Mouse (Mus musculus) liver, embryonic 12.5 days (tissue): ENCODE measurements around the gene Stag1. TPM values are rescaled to one million over a fixed set of nuclear protein-coding genes. Genes with fewer than 3 reads are reported as not detected.
A peak's percentile ranks its signal among the peaks of the same experiment; 100 is the strongest.

Experiments used
- ATAC-seq: fragments of 200-750 bp; cut with Nextera tagmentation; 2 replicates; pipeline ENCODE4 v1.8.0; 2017; ENCODE audit warnings: moderate number of reproducible peaks, mild to moderate bottlenecking, moderate library complexity
- H3K27ac ChIP-seq: fragments of 300-500 bp; sonication (generic); 2 replicates; pipeline ENCODE4 v1.5.1; 2016; ENCODE audit warnings: mild to moderate bottlenecking
- H3K27me3 ChIP-seq: fragments of 300-500 bp; sonication (generic); replicated peaks from 2 replicates; pipeline ENCODE4 v1.6.1; 2016; ENCODE audit warnings: mild to moderate bottlenecking, moderate library complexity
- H3K36me3 ChIP-seq: fragments of 300-500 bp; sonication (generic); 2 replicates; pipeline ENCODE4 v1.6.1; 2016; ENCODE audit warnings: mild to moderate bottlenecking, moderate library complexity
- H3K4me1 ChIP-seq: fragments of 300-500 bp; sonication (generic); 2 replicates; pipeline ENCODE4 v1.6.1; 2016
- H3K4me2 ChIP-seq: fragments of 300-500 bp; sonication (generic); 2 replicates; pipeline ENCODE4 v1.6.1; 2016; ENCODE audit warnings: mild to moderate bottlenecking, moderate library complexity
- H3K4me3 ChIP-seq: fragments of 300-500 bp; sonication (generic); 2 replicates; pipeline ENCODE4 v1.5.1; 2016; ENCODE audit warnings: mild to moderate bottlenecking, moderate library complexity
- H3K9ac ChIP-seq: fragments of 300-500 bp; sonication (generic); 2 replicates; pipeline ENCODE4 v1.6.1; 2016; ENCODE audit warnings: mild to moderate bottlenecking, moderate library complexity
- H3K9me3 ChIP-seq: fragments of 300-500 bp; sonication (generic); replicated peaks from 2 replicates; pipeline ENCODE4 v1.6.1; 2016; ENCODE audit warnings: mild to moderate bottlenecking, moderate library complexity
- WGBS: fragments of 180-500 bp; shearing (Covaris S2); methylation state at CpG from one replicate; pipeline ENCODE4 v1.1.7; 2016; ENCODE audit not compliant: insufficient replicate concordance; 5-methylcytosine and 5-hydroxymethylcytosine counted together
- polyA plus RNA-seq: library from polyadenylated mRNA; unstranded; fragments of >200 nt; fragmentation: Nextera tagmentation; extraction: Ambion mirVana; gene quantifications from 2 replicates; pipeline ENCODE4 v1.2.1, GENCODE M21; 2016

The Stag1 gene
- polyA plus RNA-seq, 1 experiment from 2014 or later, result 30.0 TPM

DNA sequence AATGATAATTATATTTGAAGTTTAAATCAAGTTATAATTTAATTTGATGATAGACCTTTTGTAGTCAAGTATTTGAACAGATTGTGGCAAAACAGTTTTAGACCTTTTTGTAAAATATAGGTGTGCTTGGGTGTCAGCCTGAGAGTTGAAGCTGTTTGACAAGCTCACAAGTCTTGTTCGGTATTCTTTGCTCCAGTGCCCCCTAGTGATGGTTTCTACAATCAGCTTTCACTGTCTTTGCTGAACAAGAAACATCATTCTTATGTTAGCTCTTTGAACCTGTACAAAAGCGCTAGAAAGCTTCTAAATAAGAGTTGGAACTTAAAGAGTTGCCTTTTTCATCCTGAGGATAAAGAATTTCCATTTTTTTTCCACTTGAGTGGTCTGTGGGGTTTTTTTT is 319.5 kb downstream of the Stag1 start:
- Histone ChIP-seq H3K4me2 (no peak overlapping the region), H3K4me1 (no peaks in the 10 kb centered on the region), H3K9me3 (no peaks in the 10 kb centered on the region), H3K4me3 (no peak overlapping the region), H3K9ac (no peak overlapping the region), H3K27me3 (no peaks in the 10 kb centered on the region), H3K36me3 (peaks cover 3% of the 10 kb centered on the region; the same call in 1 of the 2 replicates), H3K27ac (no peak overlapping the region)
- no peak for ATAC-seq
- 52% methylated on average over 2 of the region's 2 CpGs for WGBS

DNA sequence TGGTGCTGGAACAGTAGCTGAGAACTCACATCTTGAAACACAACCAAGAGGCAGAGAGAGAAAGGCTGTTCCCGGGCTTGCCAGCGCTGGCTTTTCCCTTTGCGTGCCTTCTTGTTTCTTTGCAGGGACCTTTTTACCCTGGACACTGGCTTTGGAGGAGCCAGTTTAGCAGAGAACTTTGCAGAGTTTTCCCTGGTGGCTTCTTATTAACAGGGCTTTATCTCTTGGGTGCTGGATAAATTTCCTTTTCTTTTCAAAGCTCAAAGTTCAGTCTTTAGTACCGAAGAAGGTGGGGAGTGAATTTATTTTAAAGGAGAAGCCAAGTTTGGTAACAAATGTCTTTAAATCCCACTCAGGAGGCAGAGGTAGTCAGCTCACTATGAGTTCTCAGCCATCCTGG is 329.0 kb downstream of the Stag1 start:
- Histone ChIP-seq H3K4me2 (no peak overlapping the region), H3K4me3 (no peak overlapping the region), H3K4me1 (no peaks in the 10 kb centered on the region), H3K27me3 (no peaks in the 10 kb centered on the region), H3K9me3 (no peaks in the 10 kb centered on the region), H3K36me3 (peaks cover 38% of the 10 kb centered on the region), H3K27ac (no peak overlapping the region), H3K9ac (no peak overlapping the region)
- no peak for ATAC-seq
- 91% methylated on average over 4 of the region's 4 CpGs for WGBS

DNA sequence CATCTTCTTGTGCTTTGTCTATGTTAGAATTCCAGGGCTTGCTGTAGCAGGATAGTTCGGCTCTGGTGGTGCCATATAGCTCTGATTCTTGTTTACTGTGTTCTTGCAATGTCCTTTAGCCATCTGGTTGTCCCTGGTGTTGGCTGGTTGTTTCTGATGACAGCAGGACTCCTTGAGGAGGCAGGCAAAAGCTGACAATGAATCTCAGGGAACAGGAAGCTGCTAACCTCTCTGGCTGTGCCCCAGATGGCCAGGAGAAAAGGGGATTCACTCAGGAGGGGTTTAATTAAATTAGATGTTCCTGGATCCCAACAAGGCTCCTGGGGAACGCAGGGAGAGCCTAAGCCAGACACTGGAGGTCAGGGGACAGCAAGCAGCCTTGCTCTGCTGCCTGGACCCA is 344.4 kb downstream of the Stag1 start:
- no peak overlapping the region for H3K4me3 ChIP-seq
- ATAC-seq, result no peak
- peaks cover 8% of the 10 kb centered on the region for H3K4me1 ChIP-seq
- no peak overlapping the region for H3K4me2 ChIP-seq
- 70% methylated on average over 2 of the region's 2 CpGs for WGBS
- H3K36me3 ChIP-seq, result peaks cover 14% of the 10 kb centered on the region
- H3K9ac ChIP-seq, result no peak overlapping the region
- H3K9me3 ChIP-seq, result no peaks in the 10 kb centered on the region
- H3K27me3 ChIP-seq, result no peaks in the 10 kb centered on the region
- H3K27ac ChIP-seq, result no peak overlapping the region

DNA sequence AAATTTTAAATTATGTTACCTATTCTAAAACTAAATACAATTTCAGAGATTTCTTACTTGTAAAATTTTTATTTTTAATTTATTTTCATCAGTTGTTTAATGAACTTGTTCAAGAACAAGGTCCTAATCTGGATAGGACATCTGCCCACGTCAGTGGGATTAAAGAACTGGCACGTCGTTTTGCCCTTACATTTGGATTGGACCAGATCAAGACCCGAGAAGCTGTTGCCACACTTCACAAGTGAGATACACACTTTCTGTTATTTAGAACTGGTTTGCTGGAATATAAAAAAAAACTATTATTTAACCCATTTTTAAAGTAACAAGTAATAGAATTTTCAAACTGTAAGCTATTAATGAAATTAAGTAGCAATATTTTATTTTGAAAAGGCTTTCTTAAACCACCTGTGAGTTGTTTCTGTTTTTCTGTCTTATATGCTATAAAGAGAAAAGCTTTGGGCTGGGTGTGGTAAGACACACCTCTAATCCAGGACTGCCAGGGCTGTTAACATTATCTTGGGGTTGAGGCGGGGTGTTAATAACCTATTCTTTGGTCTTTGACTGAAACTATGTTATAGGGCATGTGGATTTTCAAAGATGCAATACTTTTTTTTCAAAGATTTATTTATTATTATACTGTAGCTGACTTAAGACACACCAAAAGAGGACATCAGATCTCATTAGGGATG is 347.2 kb downstream of the Stag1 start:
- no peaks in the 10 kb centered on the region for H3K27me3 ChIP-seq
- H3K4me3 ChIP-seq, result no peak overlapping the region
- no peak overlapping the region for H3K27ac ChIP-seq
- 0 out of 2 replicates have a peak, but pooled peaks have one; percentile 51 for ATAC-seq
- H3K36me3 ChIP-seq, result peaks cover 36% of the 10 kb centered on the region
- 73% methylated on average over 5 of the region's 5 CpGs for WGBS
- peaks cover 8% of the 10 kb centered on the region for H3K4me1 ChIP-seq
- no peak overlapping the region for H3K4me2 ChIP-seq
- H3K9ac ChIP-seq, result no peak overlapping the region
- no peaks in the 10 kb centered on the region for H3K9me3 ChIP-seq

GRCm38 (mm10) chr9:100951481-100951880 is 353.9 kb downstream of the Stag1 start:
- no peak for ATAC-seq
- Histone ChIP-seq H3K9me3 (no peaks in the 10 kb centered on the region), H3K4me1 (no peaks in the 10 kb centered on the region), H3K27me3 (no peaks in the 10 kb centered on the region), H3K4me3 (no peak overlapping the region), H3K36me3 (peaks cover 69% of the 10 kb centered on the region), H3K27ac (no peak overlapping the region), H3K4me2 (no peak overlapping the region), H3K9ac (no peak overlapping the region)
- 73% methylated on average over 4 of the region's 4 CpGs for WGBS

GRCm38 (mm10) chr9:100962903-100963427 is 365.4 kb downstream of the Stag1 start:
- Histone ChIP-seq H3K4me1 (peaks cover 25% of the 10 kb centered on the region), H3K4me2 (no peak overlapping the region), H3K27ac (0 out of 2 replicates have a peak overlapping the region, but pooled peaks have one; percentile 51), H3K27me3 (no peaks in the 10 kb centered on the region), H3K9me3 (no peaks in the 10 kb centered on the region), H3K4me3 (no peak overlapping the region), H3K9ac (no peak overlapping the region), H3K36me3 (peaks cover 11% of the 10 kb centered on the region; the same call in 1 of the 2 replicates)
- ATAC-seq, result peak; percentile 99
- WGBS, result 48% methylated on average over 5 of the region's 5 CpGs

DNA sequence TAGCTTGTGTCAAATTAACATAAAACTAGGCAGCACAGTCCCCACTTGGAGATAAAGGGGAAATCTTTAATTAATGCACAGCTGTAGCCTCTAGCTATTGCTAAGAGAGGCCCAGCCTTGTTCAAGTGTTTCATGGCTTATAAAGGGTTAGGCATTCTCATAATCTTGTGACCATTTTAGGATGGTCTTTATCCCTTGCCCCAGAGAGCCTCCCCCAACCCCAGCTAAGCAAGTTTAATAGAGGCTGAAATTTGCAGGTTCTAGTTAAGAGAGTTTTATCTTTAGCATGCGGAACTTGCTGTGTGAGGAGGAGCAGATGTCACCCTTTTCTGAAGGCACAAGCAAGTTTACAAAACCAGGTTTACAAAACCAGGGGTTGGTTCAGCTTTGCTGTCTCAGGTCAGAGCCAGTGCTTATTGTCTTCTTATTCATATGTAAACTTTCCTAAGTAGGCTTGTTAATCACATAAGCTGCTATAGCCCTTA is 365.9 kb downstream of the Stag1 start:
- H3K9ac ChIP-seq, result no peak overlapping the region
- ATAC-seq, result peak; percentile 60
- H3K27me3 ChIP-seq, result no peaks in the 10 kb centered on the region
- H3K4me1 ChIP-seq, result peaks cover 25% of the 10 kb centered on the region
- 52% methylated on average over 1 of the region's 1 CpGs for WGBS
- peak overlapping the region; percentile 55 for H3K27ac ChIP-seq
- H3K4me2 ChIP-seq, result no peak overlapping the region
- H3K36me3 ChIP-seq, result peaks cover 7% of the 10 kb centered on the region; the same call in 1 of the 2 replicates
- no peak overlapping the region for H3K4me3 ChIP-seq
- no peaks in the 10 kb centered on the region for H3K9me3 ChIP-seq

DNA sequence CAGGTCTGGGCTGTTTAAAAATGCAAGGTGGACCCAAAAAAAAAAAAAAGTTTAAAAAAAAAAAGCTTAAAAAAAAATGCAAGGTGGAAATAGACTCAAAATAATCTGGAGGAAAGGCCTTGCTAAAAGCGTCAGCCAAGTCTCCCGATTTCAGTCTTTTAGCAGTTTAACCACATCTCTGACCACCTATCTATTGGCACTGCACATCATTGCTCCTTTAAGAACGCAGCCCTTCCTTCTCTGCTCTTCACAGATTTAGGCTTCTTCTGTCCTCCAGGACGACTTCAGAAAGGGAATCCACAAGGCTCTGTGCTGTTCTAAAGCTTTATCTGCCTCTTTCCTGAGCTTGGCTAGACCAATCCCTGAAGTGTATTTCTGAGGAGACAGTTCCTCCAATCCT is 366.5 kb downstream of the Stag1 start:
- ATAC-seq, result no peak
- WGBS, result 70% methylated on average over 4 of the region's 4 CpGs
- no peak overlapping the region for H3K4me2 ChIP-seq

DNA sequence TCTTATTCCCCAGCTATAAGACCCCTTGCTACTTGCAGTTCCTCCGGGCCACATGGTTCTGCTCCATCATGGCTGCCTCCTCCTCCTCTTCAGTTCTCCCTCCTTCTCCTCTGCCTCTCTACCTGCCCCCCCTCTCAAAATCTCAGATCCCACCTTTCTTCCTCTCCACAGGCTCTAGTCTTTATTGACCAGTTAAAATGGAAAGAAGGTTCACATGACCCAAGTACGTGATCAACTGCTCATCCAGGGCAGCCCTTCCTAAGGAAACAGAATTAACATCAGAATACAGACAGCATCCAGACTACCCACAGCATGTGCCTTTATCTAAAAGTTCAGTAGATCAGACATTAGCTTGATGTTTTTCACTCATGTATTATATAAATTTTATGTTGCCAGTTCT is 371.9 kb downstream of the Stag1 start:
- Histone ChIP-seq H3K27ac (no peak overlapping the region), H3K4me1 (peaks cover 6% of the 10 kb centered on the region), H3K4me2 (no peak overlapping the region), H3K9ac (no peak overlapping the region), H3K27me3 (no peaks in the 10 kb centered on the region), H3K36me3 (no peaks in the 10 kb centered on the region), H3K4me3 (no peak overlapping the region), H3K9me3 (no peaks in the 10 kb centered on the region)
- ATAC-seq, result no peak
- 72% methylated on average over 2 of the region's 2 CpGs for WGBS

More for the DNA sequence above, 366.5 kb downstream of the Stag1 start:
- H3K4me1 ChIP-seq, result peaks cover 25% of the 10 kb centered on the region
- no peak overlapping the region for H3K9ac ChIP-seq
- no peak overlapping the region for H3K4me3 ChIP-seq
- no peaks in the 10 kb centered on the region for H3K9me3 ChIP-seq
- no peaks in the 10 kb centered on the region for H3K27me3 ChIP-seq
- H3K36me3 ChIP-seq, result peaks cover under 1% of the 10 kb centered on the region; the same call in 1 of the 2 replicates
- no peak overlapping the region for H3K27ac ChIP-seq

- H3K4me1 ChIP-seq, result no peaks in the 10 kb centered on the region
Measured at GRCm38 (mm10) chr9:100978666-100979065, 381.1 kb downstream of the Stag1 start.

DNA sequence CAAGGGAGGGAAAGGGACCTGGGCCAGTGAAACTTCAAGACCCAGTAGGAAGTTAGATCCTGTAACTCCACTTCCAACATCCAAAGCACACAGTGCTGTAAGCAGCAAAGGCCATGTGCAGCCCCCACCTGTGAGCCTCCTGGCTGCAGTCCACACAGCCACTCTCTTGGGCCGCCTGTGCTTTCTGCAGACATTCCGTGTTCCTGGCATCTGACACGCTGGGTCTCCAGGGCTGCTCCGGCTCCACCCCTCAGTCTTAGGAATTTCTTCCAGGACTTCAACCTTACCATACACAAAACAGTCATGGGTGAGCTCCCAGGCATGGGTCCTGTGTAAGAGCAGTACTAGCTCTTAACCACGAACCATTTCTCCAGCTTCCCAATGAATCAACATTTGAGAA is 381.7 kb downstream of the Stag1 start:
- no peak for ATAC-seq
- no peaks in the 10 kb centered on the region for H3K27me3 ChIP-seq
- no peaks in the 10 kb centered on the region for H3K36me3 ChIP-seq
- H3K4me2 ChIP-seq, result no peak overlapping the region
- WGBS, result 77% methylated on average over 5 of the region's 5 CpGs
- no peak overlapping the region for H3K9ac ChIP-seq
- no peak overlapping the region for H3K27ac ChIP-seq
- no peak overlapping the region for H3K4me3 ChIP-seq
- H3K9me3 ChIP-seq, result no peaks in the 10 kb centered on the region
- no peaks in the 10 kb centered on the region for H3K4me1 ChIP-seq

More at GRCm38 (mm10) chr9:100978666-100979065, 381.1 kb downstream of the Stag1 start:
- H3K27me3 ChIP-seq, result no peaks in the 10 kb centered on the region
- no peak for ATAC-seq
- no peak overlapping the region for H3K27ac ChIP-seq
- no peaks in the 10 kb centered on the region for H3K36me3 ChIP-seq
- H3K9me3 ChIP-seq, result no peaks in the 10 kb centered on the region
- no peak overlapping the region for H3K4me2 ChIP-seq
- no peak overlapping the region for H3K9ac ChIP-seq
- 84% methylated on average over 5 of the region's 5 CpGs for WGBS
- no peak overlapping the region for H3K4me3 ChIP-seq

DNA sequence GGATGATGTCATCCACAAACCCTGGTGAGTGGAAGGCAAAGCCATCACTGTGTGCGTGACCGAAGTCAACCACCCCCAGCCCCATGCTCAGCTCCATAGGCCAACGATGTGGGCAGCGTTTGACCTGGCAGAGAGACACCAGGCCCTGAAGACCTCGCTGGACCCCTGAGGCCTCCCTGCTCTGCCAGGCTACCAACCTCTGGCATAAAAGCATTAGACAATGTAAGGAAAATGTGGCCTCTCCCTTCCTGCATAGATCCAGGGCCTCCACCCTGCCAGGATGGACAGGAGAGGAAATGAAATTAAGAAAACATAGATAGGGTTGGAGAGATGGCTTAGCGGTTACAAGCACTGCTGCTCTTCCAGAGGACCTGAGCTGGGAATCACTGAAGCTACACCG is 385.2 kb downstream of the Stag1 start:
- no peak overlapping the region for H3K27ac ChIP-seq
- WGBS, result 72% methylated on average over 7 of the region's 7 CpGs

More for the DNA sequence above, 385.2 kb downstream of the Stag1 start:
- peaks cover 5% of the 10 kb centered on the region for H3K36me3 ChIP-seq
- no peak for ATAC-seq
- H3K9ac ChIP-seq, result no peak overlapping the region
- no peaks in the 10 kb centered on the region for H3K9me3 ChIP-seq
- H3K4me2 ChIP-seq, result no peak overlapping the region
- no peak overlapping the region for H3K4me3 ChIP-seq
- H3K4me1 ChIP-seq, result peaks cover 6% of the 10 kb centered on the region
- no peaks in the 10 kb centered on the region for H3K27me3 ChIP-seq
